Mouse (Mus musculus) stomach, postnatal 0 days (tissue): ENCODE measurements at regions not wholly inside any gene's neighbourhood (a gene's known extent, or its start where the extent isn't known, plus 50 kb on each side); places are given as distances from the start of the nearest gene placed in this dataset.

ENCODE experiments used
- ATAC-seq: fragments of 200-750 bp; cut with Nextera tagmentation; 2 replicates; pipeline ENCODE4 v1.8.0; 2017; ENCODE audit not compliant: low FRiP score, low TSS enrichment
- DNase-seq: peaks from one replicate; pipeline ENCODE4 v3.0.0-alpha.2; 2016; ENCODE audit warnings: low spot score
- H3K27ac ChIP-seq: fragments of 300-500 bp; sonication (generic); replicated peaks from 2 replicates; pipeline ENCODE4 v1.5.1; 2014; ENCODE audit warnings: mild to moderate bottlenecking, control low read depth
- H3K27me3 ChIP-seq: fragments of 300-500 bp; sonication (generic); 2 replicates; pipeline ENCODE4 v1.6.1; 2014; ENCODE audit warnings: low read length; ENCODE audit not compliant: control insufficient read depth, insufficient read depth
- H3K36me3 ChIP-seq: fragments of 300-500 bp; sonication (generic); 2 replicates; pipeline ENCODE4 v1.6.1; 2014; ENCODE audit warnings: low read length, mixed read lengths; ENCODE audit not compliant: control insufficient read depth, insufficient read depth
- H3K4me1 ChIP-seq: fragments of 300-500 bp; sonication (generic); replicated peaks from 2 replicates; pipeline ENCODE4 v1.6.1; 2014; ENCODE audit warnings: antibody characterized with exemption; ENCODE audit not compliant: control insufficient read depth, insufficient read depth
- H3K4me2 ChIP-seq: fragments of 300-500 bp; sonication (generic); replicated peaks from 2 replicates; pipeline ENCODE4 v1.6.1; 2014; ENCODE audit warnings: low read depth, mild to moderate bottlenecking, control low read depth, moderate library complexity
- H3K4me3 ChIP-seq: fragments of 300-500 bp; sonication (generic); 2 replicates; pipeline ENCODE4 v1.5.1; 2014; ENCODE audit warnings: low read depth, low read length, control low read depth
- H3K9ac ChIP-seq: fragments of 300-500 bp; sonication (generic); 2 replicates; pipeline ENCODE4 v1.6.1; 2014; ENCODE audit warnings: mild to moderate bottlenecking, low read length, control low read depth, mixed read lengths
- H3K9me3 ChIP-seq: fragments of 300-500 bp; sonication (generic); 2 replicates; pipeline ENCODE4 v1.6.1; 2016; ENCODE audit warnings: low read length; ENCODE audit not compliant: control insufficient read depth
- CTCF ChIP-seq: IDR thresholded peaks from 2 replicates; pipeline ENCODE4 v1.5.1; 2016; ENCODE audit warnings: antibody characterized with exemption, low read depth, mild to moderate bottlenecking, moderate library complexity
- EP300 ChIP-seq: optimal IDR thresholded peaks from 2 replicates; pipeline ENCODE3; 2016; ENCODE audit warnings: antibody characterized with exemption
- WGBS: fragments of 180-500 bp; shearing (Covaris S2); extraction: QIAGEN DNeasy Blood & Tissue Kit; methylation state at CpG from one replicate; pipeline ENCODE4 v1.1.7; 2014; 5-methylcytosine and 5-hydroxymethylcytosine counted together

GRCm38 (mm10) chr4:53264501-53264900, 104.8 kb upstream of the Abca1 start:
- H3K9me3 ChIP-seq = no peaks in the 10 kb centered on the region
- 68% methylated on average over 2 of the region's 2 CpGs for WGBS
- no peak for TF ChIP-seq CTCF
- TF ChIP-seq EP300 = no peak
- H3K4me3 ChIP-seq = no peak overlapping the region
- H3K4me1 ChIP-seq = no peaks in the 10 kb centered on the region
- H3K27me3 ChIP-seq = no peaks in the 10 kb centered on the region
- ATAC-seq = no peak
- no peak overlapping the region for H3K27ac ChIP-seq
- no peaks in the 10 kb centered on the region for H3K36me3 ChIP-seq
- H3K4me2 ChIP-seq = no peak overlapping the region
- no peak for DNase-seq
- H3K9ac ChIP-seq = no peak overlapping the region

DNA sequence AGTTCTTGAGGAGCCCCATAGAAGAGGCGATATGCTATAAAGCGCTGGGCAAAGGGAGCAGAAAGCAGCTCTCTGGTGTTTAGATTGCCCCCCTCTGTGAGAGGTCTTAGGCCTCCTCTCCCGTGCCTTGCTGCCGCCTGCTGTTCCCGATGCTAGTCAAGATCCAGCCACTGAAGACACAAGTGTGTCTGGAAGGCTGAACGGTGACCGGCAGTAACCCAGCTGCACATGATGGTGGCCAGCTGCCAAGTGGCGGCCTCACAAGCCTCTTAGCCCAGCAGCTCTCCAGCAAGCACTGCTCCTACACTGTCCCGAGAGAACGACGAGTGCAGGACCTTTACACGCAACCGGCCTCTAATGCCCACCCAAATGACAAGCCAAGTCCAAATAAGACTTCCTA, 104.1 kb upstream of the Abca1 start:
- H3K9me3 ChIP-seq = no peaks in the 10 kb centered on the region
- DNase-seq (peak; percentile 60), ATAC-seq (peak; percentile 84; the same call in 1 of the 2 replicates)
- no peak overlapping the region for H3K4me3 ChIP-seq
- H3K27ac ChIP-seq = no peak overlapping the region
- H3K4me1 ChIP-seq = no peaks in the 10 kb centered on the region
- H3K4me2 ChIP-seq = no peak overlapping the region
- TF ChIP-seq EP300 (no peak), CTCF (peak; percentile 63)
- no peaks in the 10 kb centered on the region for H3K36me3 ChIP-seq
- H3K27me3 ChIP-seq = no peaks in the 10 kb centered on the region
- 36% methylated on average over 13 of the region's 13 CpGs for WGBS
- no peak overlapping the region for H3K9ac ChIP-seq

DNA sequence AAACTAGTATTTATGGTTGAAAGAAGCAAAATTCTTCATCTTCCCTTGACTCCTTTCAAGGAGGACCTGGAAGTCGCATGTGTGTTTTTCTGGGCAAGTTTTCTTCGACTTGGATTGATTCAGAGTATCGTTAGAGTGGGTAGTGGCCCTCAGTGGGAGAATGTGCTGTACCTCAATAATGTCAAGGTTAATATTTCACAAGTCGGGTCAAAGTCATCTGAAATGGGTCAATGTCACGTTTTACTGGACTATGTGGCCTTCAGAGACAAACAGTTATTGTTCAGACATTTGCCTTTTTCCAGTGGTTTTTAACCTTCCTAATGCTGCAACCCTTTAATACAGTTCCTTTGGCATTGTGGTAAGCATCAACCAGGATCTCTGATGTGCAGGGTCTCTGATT, 102.8 kb upstream of the Abca1 start:
- DNase-seq (no peak), ATAC-seq (no peak)
- Histone ChIP-seq H3K4me1 (no peaks in the 10 kb centered on the region), H3K9ac (no peak overlapping the region), H3K4me3 (no peak overlapping the region), H3K9me3 (no peaks in the 10 kb centered on the region), H3K4me2 (no peak overlapping the region), H3K27ac (no peak overlapping the region), H3K27me3 (no peaks in the 10 kb centered on the region), H3K36me3 (no peaks in the 10 kb centered on the region)
- TF ChIP-seq EP300 (no peak), CTCF (no peak)
- WGBS = 86% methylated on average over 5 of the region's 5 CpGs

DNA sequence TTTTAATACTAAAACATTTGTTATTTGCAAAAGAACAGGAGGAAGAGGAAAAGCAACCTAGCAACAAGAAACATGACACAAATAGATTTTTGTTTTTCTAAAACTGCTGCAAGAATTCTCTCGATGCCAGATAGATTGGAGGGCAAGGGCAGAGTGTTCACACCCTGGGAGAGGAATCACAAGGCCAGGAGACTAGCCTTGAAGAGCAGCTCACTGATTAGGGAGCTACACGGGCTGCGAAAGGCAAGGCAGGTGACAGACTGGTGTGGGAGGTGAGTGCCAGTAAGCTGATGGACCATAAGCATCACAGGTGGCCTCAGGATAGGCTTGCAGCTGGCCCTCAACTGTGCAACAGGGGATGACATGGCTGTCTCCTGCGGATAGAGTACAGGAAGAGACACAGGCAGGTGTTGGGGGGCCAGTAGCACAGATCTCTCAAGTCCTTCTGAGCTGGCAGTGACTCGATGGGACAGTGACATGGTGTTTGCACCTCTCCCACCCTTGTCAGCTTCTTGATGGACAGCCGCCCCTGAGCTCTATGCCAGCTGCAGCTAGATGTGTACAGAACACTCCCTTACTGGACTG, 102.0 kb upstream of the Abca1 start:
- Histone ChIP-seq H3K9me3 (no peaks in the 10 kb centered on the region), H3K4me1 (no peaks in the 10 kb centered on the region), H3K36me3 (no peaks in the 10 kb centered on the region), H3K27ac (no peak overlapping the region), H3K27me3 (no peaks in the 10 kb centered on the region), H3K4me3 (no peak overlapping the region), H3K9ac (no peak overlapping the region), H3K4me2 (no peak overlapping the region)
- ATAC-seq (no peak), DNase-seq (no peak)
- no peak for TF ChIP-seq EP300
- no peak for TF ChIP-seq CTCF
- 68% methylated on average over 6 of the region's 6 CpGs for WGBS

- Histone ChIP-seq H3K4me1 (no peaks in the 10 kb centered on the region), H3K9me3 (no peaks in the 10 kb centered on the region), H3K4me2 (no peak overlapping the region), H3K36me3 (no peaks in the 10 kb centered on the region), H3K27me3 (no peaks in the 10 kb centered on the region), H3K4me3 (no peak overlapping the region), H3K9ac (no peak overlapping the region), H3K27ac (no peak overlapping the region)
- ATAC-seq = no peak
- no peak for DNase-seq
- TF ChIP-seq EP300 = no peak
- TF ChIP-seq CTCF = no peak
- 77% methylated on average over 6 of the region's 6 CpGs for WGBS
Measured at GRCm38 (mm10) chr4:53258975-53259374, 99.3 kb upstream of the Abca1 start.

DNA sequence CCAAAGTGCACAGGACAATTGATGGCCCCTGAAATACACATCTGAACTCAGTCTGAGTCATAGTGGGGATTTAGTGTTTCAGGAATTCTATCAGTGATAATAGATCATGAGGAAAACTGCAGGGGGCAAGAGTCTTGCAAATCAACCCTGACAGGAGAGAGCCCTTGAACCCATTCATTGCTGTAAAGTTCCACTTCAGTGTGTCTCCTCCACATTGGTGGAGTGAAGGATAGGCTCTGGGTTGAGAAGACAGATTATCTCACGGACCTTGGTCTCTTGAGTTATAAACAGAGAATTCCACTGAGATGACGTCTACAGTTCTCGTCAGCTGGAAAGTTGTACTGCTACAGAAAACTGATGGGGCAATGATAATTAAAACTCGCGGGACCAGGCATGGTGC, 97.3 kb upstream of the Abca1 start:
- Histone ChIP-seq H3K36me3 (no peaks in the 10 kb centered on the region), H3K4me1 (no peaks in the 10 kb centered on the region), H3K4me2 (no peak overlapping the region), H3K27me3 (no peaks in the 10 kb centered on the region), H3K27ac (no peak overlapping the region), H3K9ac (no peak overlapping the region), H3K4me3 (no peak overlapping the region), H3K9me3 (no peaks in the 10 kb centered on the region)
- 63% methylated on average over 5 of the region's 5 CpGs for WGBS
- ATAC-seq (no peak), DNase-seq (no peak)
- TF ChIP-seq CTCF = no peak
- TF ChIP-seq EP300 = no peak
